Mouse (Mus musculus): ENCODE results near the gene Jtb.
"Not testable (repeated sequence)": the region's sequence is repeated elsewhere in the genome, so short reads cannot be mapped to it uniquely, and the experiment has no call there.

DNA sequence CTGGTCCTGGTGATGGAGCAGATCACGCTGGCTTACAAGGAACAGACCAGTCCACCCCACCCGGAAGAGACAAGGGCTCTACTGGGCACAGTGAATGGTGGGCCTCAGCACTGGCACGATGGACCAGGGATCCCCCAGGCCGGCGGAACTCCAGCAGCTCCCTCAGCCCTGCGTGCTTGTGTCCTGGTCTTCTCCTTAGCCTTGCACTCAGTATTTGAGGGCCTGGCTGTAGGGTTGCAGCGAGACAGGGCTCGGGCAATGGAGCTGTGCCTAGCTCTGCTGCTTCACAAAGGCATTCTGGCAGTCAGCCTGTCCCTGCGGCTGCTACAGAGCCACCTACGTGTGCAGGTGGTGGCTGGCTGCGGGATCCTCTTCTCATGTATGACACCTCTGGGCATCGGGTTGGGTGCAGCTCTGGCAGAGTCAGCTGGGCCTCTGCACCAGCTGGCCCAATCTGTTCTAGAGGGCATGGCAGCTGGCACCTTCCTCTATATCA lies 20.4 kb downstream of the Jtb start:
- TF ChIP-seq EP300 (optimal IDR thresholded peaks at IDR 0.05); CTCF (IDR thresholded peaks at IDR 0.05; ENCODE audit: low read depth): not testable (repeated sequence)

All from stomach, postnatal 0 days (tissue).